Mouse (Mus musculus) heart, embryonic 15.5 days (tissue): ENCODE results near the gene A530016L24Rik. TPM values are rescaled to one million over a fixed set of nuclear protein-coding genes. Genes with fewer than 3 reads are reported as not detected.

ENCODE experiments used
- ATAC-seq: fragments of 200-750 bp; cut with Nextera tagmentation; replicated peaks from 2 replicates; pipeline ENCODE4 v1.8.0; 2017; ENCODE audit warnings: low read depth, moderate TSS enrichment; ENCODE audit not compliant: insufficient number of reproducible peaks, insufficient read depth, low FRiP score
- H3K27ac ChIP-seq: fragments of 300-500 bp; sonication (generic); 2 replicates; pipeline ENCODE4 v1.5.1; 2015; ENCODE audit warnings: mild to moderate bottlenecking, inconsistent platforms
- H3K27me3 ChIP-seq: fragments of 300-500 bp; sonication (generic); 2 replicates; pipeline ENCODE4 v1.6.1; 2015; ENCODE audit warnings: inconsistent platforms
- H3K36me3 ChIP-seq: fragments of 300-500 bp; sonication (generic); 2 replicates; pipeline ENCODE4 v1.6.1; 2015; ENCODE audit warnings: mild to moderate bottlenecking, inconsistent platforms
- H3K4me1 ChIP-seq: fragments of 300-500 bp; sonication (generic); replicated peaks from 2 replicates; pipeline ENCODE4 v1.6.1; 2015; ENCODE audit warnings: inconsistent platforms
- H3K4me2 ChIP-seq: fragments of 300-500 bp; sonication (generic); 2 replicates; pipeline ENCODE4 v1.6.1; 2015; ENCODE audit warnings: inconsistent platforms, mild to moderate bottlenecking, moderate library complexity
- H3K4me3 ChIP-seq: fragments of 300-500 bp; sonication (generic); 2 replicates; pipeline ENCODE4 v1.5.1; 2015; ENCODE audit warnings: mild to moderate bottlenecking, inconsistent platforms
- H3K9ac ChIP-seq: fragments of 300-500 bp; sonication (generic); 2 replicates; pipeline ENCODE4 v1.6.1; 2015; ENCODE audit warnings: mild to moderate bottlenecking, inconsistent platforms
- H3K9me3 ChIP-seq: fragments of 300-500 bp; sonication (generic); replicated peaks from 2 replicates; pipeline ENCODE4 v1.6.1; 2016; ENCODE audit warnings: inconsistent platforms
- WGBS: fragments of 180-500 bp; shearing (Covaris S2); methylation state at CpG from one replicate; pipeline ENCODE4 v1.1.7; 2015; ENCODE audit warnings: mixed read lengths; 5-methylcytosine and 5-hydroxymethylcytosine counted together
- polyA plus RNA-seq: library from polyadenylated mRNA; unstranded; fragments of >200 nt; fragmentation: Nextera tagmentation; extraction: Ambion mirVana; gene quantifications from 2 replicates; pipeline ENCODE4 v1.2.1, GENCODE M21; 2015

Gene A530016L24Rik
- polyA plus RNA-seq, 1 experiment from 2014 or later = 5.3 TPM

DNA sequence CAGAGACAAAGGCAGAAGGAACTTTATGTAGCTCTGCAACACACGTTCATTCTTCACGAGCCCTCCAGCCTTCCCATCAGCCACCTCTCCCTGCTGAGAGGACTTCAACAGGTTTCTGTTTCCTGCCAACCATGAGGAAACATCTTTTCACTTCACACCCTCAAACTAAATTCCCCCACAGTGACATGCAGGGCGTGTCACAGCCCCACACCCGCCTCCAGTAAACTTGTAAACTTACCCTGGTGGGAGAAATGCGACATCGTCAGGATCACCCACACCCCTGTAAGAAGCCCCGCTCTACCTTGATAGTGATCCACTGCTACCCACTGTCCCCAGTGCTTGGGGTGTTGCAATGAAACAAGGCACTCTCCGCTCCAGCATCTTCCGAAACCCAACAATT is 49.1 kb downstream of the A530016L24Rik start:
- Histone ChIP-seq H3K27ac (no peak overlapping the region), H3K9ac (no peak overlapping the region), H3K4me1 (0 out of 2 replicates have a peak, but pooled peaks cover 6% of the 10 kb centered on the region), H3K9me3 (no peaks in the 10 kb centered on the region), H3K27me3 (peaks cover 10% of the 10 kb centered on the region; the same call in 1 of the 2 replicates), H3K4me3 (no peak overlapping the region), H3K4me2 (no peak overlapping the region), H3K36me3 (no peaks in the 10 kb centered on the region)
- ATAC-seq = no peak
- 74% methylated on average over 9 of the region's 9 CpGs for WGBS

DNA sequence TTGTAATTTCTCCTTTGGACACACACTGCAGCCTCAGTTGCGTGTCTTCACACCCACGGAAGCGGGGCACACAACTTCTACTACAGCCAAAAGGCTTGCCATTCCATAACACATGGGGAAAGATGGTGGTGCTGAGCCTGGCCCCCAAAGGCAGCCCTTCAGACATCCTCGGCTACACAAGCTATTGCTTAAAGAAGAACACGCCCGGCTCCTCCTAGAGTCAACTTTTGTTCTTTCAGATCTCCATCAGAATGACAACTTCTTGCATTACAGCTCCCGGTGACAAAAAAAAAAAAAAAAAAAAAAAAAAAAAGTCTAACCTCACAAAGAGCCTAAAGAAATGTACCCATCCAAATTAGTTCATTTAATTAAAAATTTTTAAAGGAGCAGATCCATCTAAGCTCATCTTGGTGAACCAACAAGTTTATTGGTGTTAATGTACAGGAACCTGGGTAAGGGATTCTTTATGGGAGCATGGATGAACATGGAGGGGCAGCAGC is 50.3 kb downstream of the A530016L24Rik start:
- no peak for ATAC-seq
- WGBS = 88% methylated on average over 7 of the region's 7 CpGs
- Histone ChIP-seq H3K27ac (no peak overlapping the region), H3K4me1 (0 out of 2 replicates have a peak, but pooled peaks cover 6% of the 10 kb centered on the region), H3K4me2 (no peak overlapping the region), H3K9ac (no peak overlapping the region), H3K27me3 (0 out of 2 replicates have a peak, but pooled peaks cover under 1% of the 10 kb centered on the region), H3K36me3 (no peaks in the 10 kb centered on the region), H3K9me3 (no peaks in the 10 kb centered on the region), H3K4me3 (no peak overlapping the region)

GRCm38 (mm10) chr12:112540321-112540720 is 51.1 kb downstream of the A530016L24Rik start:
- Histone ChIP-seq H3K4me2 (no peak overlapping the region), H3K27me3 (no peaks in the 10 kb centered on the region), H3K4me3 (no peak overlapping the region), H3K27ac (no peak overlapping the region), H3K9me3 (no peaks in the 10 kb centered on the region), H3K36me3 (no peaks in the 10 kb centered on the region), H3K4me1 (0 out of 2 replicates have a peak, but pooled peaks cover 6% of the 10 kb centered on the region), H3K9ac (no peak overlapping the region)
- WGBS = 91% methylated on average over 12 of the region's 12 CpGs
- ATAC-seq = no peak

GRCm38 (mm10) chr12:112541483-112542091 is 52.3 kb downstream of the A530016L24Rik start:
- ATAC-seq = no peak
- Histone ChIP-seq H3K9me3 (no peaks in the 10 kb centered on the region), H3K4me1 (0 out of 2 replicates have a peak, but pooled peaks cover 6% of the 10 kb centered on the region), H3K4me2 (no peak overlapping the region), H3K36me3 (no peaks in the 10 kb centered on the region), H3K27me3 (no peaks in the 10 kb centered on the region), H3K27ac (no peak overlapping the region), H3K4me3 (no peak overlapping the region), H3K9ac (no peak overlapping the region)
- 53% methylated on average over 8 of the region's 8 CpGs for WGBS

DNA sequence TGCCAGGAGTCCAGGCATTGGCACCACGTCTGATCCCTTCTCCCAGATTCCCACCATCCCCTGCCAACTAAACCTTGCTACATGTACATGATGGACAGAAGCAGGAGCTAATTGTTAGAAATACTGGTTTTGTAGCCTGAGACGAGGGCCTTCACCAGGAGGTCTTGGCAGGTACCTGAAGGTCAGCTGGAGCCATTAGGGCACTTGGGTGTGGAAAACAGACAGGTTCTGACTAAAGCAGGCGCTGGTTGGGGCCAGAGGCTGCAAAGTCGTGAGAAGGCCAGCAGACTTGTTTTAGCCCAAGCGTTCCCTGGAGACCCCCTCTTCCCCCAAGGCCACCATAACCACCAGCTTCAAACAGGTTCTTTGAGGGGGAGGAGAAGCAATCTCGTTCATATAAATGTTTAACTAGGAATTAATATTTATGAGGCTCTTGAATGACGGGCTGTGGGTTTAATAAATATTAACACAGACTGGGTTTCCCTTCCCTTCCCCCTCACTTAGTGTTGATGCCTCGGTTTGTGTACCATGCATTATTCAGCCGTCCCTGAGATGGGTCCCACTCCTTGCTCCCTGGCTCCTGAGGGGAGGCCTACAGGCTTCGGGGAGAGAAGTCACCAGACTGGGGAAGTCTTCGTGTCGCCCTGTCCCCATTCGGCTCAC is 53.1 kb downstream of the A530016L24Rik start:
- no peak overlapping the region for H3K4me3 ChIP-seq
- WGBS = 76% methylated on average over 13 of the region's 13 CpGs
- ATAC-seq = no peak
- no peak overlapping the region for H3K9ac ChIP-seq
- no peak overlapping the region for H3K4me2 ChIP-seq
- no peaks in the 10 kb centered on the region for H3K9me3 ChIP-seq
- H3K27me3 ChIP-seq = no peaks in the 10 kb centered on the region
- 0 out of 2 replicates have a peak, but pooled peaks cover 6% of the 10 kb centered on the region for H3K4me1 ChIP-seq
- no peaks in the 10 kb centered on the region for H3K36me3 ChIP-seq
- H3K27ac ChIP-seq = no peak overlapping the region

DNA sequence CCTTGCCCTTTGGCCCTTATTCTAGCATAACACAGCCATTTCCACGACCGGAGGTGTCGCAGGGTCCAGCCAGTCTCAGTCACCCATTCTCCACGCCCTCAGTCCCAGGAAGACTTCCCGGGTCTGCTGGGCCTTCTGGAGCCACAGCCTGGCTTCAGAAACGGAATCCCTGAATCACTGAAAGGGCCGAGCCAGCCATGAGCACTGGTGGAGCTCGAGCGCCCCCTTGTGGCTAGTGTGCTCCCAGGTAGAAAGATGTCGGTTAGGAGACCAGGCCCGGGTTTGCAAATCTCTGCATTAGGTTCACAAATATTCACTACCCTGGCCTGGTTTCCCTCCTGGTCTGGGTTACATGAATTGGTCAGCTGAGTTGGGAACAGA is 53.7 kb downstream of the A530016L24Rik start:
- no peak overlapping the region for H3K27ac ChIP-seq
- peak; percentile 51; the same call in 1 of the 2 replicates for ATAC-seq
- H3K4me3 ChIP-seq = no peak overlapping the region
- H3K9me3 ChIP-seq = no peaks in the 10 kb centered on the region
- H3K4me2 ChIP-seq = no peak overlapping the region
- WGBS = 9% methylated on average over 11 of the region's 11 CpGs
- H3K27me3 ChIP-seq = no peaks in the 10 kb centered on the region
- H3K9ac ChIP-seq = no peak overlapping the region
- H3K4me1 ChIP-seq = 0 out of 2 replicates have a peak, but pooled peaks cover 6% of the 10 kb centered on the region
- no peaks in the 10 kb centered on the region for H3K36me3 ChIP-seq

GRCm38 (mm10) chr12:112543941-112544340 is 54.7 kb downstream of the A530016L24Rik start:
- Histone ChIP-seq H3K4me1 (0 out of 2 replicates have a peak, but pooled peaks cover 6% of the 10 kb centered on the region), H3K4me3 (no peak overlapping the region), H3K9ac (no peak overlapping the region), H3K27ac (no peak overlapping the region), H3K36me3 (no peaks in the 10 kb centered on the region), H3K4me2 (no peak overlapping the region), H3K9me3 (no peaks in the 10 kb centered on the region), H3K27me3 (no peaks in the 10 kb centered on the region)
- ATAC-seq = no peak
- WGBS = 76% methylated on average over 9 of the region's 9 CpGs

DNA sequence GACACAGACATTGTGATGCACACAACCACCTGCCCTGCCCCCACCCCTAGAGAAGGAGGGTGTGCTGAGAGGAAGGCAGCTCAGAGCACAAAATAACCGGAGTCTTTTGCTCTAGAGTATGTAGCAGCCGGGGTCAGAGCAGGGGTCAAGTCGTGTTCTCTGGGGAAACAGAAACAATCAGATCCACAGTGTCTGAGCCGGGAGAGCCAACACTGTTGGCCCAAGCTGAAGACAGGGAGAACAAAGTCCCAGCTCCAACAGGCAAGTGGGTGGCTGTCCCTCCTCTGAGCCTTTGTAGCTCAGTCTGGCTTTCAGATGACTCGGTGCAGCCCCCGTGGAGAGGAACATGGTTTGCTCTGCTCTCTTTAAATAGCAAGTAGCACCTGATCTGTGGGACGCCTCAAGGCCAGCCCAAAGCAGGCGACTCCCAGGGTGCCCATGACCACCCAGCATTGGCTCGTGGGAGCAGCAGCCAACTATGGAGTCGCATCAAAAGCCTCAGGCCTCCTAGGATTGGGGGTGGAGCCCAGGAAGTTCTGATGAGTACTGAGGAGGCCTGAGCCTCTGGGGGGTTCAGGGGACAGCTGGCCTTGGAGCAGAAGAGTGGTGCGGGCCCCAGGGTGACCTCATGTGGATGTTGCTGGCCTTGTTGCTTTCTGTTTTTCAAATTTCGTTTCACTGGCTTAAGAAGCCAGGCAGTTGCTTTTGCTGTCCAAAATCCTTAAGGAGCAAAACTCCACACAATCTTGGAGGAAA is 55.9 kb downstream of the A530016L24Rik start:
- Histone ChIP-seq H3K27ac (no peak overlapping the region), H3K9ac (no peak overlapping the region), H3K4me3 (no peak overlapping the region), H3K4me1 (0 out of 2 replicates have a peak, but pooled peaks cover 6% of the 10 kb centered on the region), H3K9me3 (no peaks in the 10 kb centered on the region), H3K27me3 (no peaks in the 10 kb centered on the region), H3K4me2 (no peak overlapping the region), H3K36me3 (no peaks in the 10 kb centered on the region)
- 36% methylated on average over 12 of the region's 12 CpGs for WGBS
- ATAC-seq = no peak

- Histone ChIP-seq H3K36me3 (no peaks in the 10 kb centered on the region), H3K27me3 (no peaks in the 10 kb centered on the region), H3K9ac (no peak overlapping the region), H3K4me1 (0 out of 2 replicates have a peak, but pooled peaks cover 6% of the 10 kb centered on the region), H3K4me2 (no peak overlapping the region), H3K9me3 (no peaks in the 10 kb centered on the region), H3K4me3 (no peak overlapping the region), H3K27ac (no peak overlapping the region)
- no peak for ATAC-seq
- WGBS = 89% methylated on average over 8 of the region's 8 CpGs
Measured at GRCm38 (mm10) chr12:112546110-112546509, 56.9 kb downstream of the A530016L24Rik start.

- no peak for ATAC-seq
- WGBS = 97% methylated on average over 1 of the region's 1 CpGs
Measured at GRCm38 (mm10) chr12:112549287-112549686, 60.0 kb downstream of the A530016L24Rik start.

More at GRCm38 (mm10) chr12:112549287-112549686, 60.0 kb downstream of the A530016L24Rik start:
- no peaks in the 10 kb centered on the region for H3K9me3 ChIP-seq
- H3K4me2 ChIP-seq = no peak overlapping the region
- no peaks in the 10 kb centered on the region for H3K27me3 ChIP-seq
- no peak overlapping the region for H3K4me3 ChIP-seq
- no peaks in the 10 kb centered on the region for H3K36me3 ChIP-seq
- no peak overlapping the region for H3K9ac ChIP-seq
- H3K27ac ChIP-seq = no peak overlapping the region
- H3K4me1 ChIP-seq = peaks cover 8% of the 10 kb centered on the region
